Mouse (Mus musculus): Measurements from ENCODE around the gene Sumo3. TPM values are rescaled to one million over a fixed set of nuclear protein-coding genes. Genes with fewer than 3 reads are reported as not detected.
A peak's percentile ranks its signal among the peaks of the same experiment; 100 is the strongest.

Sumo3 gene
- total and polyA plus RNA-seq, 3 experiments: 151 to 342 TPM; not detected in 1

GRCm38 (mm10) chr10:77629163-77629562 lies 23.3 kb downstream of the Sumo3 start:
- no peak for TF ChIP-seq ELF1 (IDR thresholded peaks at IDR 0.05; ENCODE audit: low read depth, low read length)
- no peak for TF ChIP-seq TBP (IDR thresholded peaks at IDR 0.05; ENCODE audit: low read depth, low read length)
- no peak for TF ChIP-seq MEF2A (IDR thresholded peaks at IDR 0.05; ENCODE audit: extremely low read depth, insufficient replicate concordance, low read depth, low read length, poor library complexity, severe bottlenecking)
- no peak for TF ChIP-seq ZNF384 (IDR thresholded peaks at IDR 0.05; ENCODE audit: low read depth, low read length)
- TF ChIP-seq CHD1 (IDR thresholded peaks at IDR 0.05; ENCODE audit: low read depth, low read length): no peak
- no peak for TF ChIP-seq USF2 (IDR thresholded peaks at IDR 0.05; ENCODE audit: borderline replicate concordance in 1 of 2, insufficient read depth in 1 of 2, low read depth in 1 of 2, low read length in 2 of 2)
- no peak for TF ChIP-seq EP300 (IDR thresholded peaks at IDR 0.05; ENCODE audit: low read depth in 1 of 2, low read length in 2 of 2)
- TF ChIP-seq KAT2A (conservative IDR thresholded peaks at IDR 0.05; ENCODE audit: low read depth, low read length): no peak
- no peak for TF ChIP-seq ZC3H11A (IDR thresholded peaks at IDR 0.05; ENCODE audit: low read depth, low read length)
- no peak for TF ChIP-seq MXI1 (IDR thresholded peaks at IDR 0.05; ENCODE audit: low read depth, low read length)
- TF ChIP-seq SMC3 (IDR thresholded peaks at IDR 0.05; ENCODE audit: low read depth, low read length): no peak
- TF ChIP-seq RAD21 (IDR thresholded peaks at IDR 0.05; ENCODE audit: low read depth, low read length): no peak
- TF ChIP-seq HCFC1 (IDR thresholded peaks at IDR 0.05; ENCODE audit: low read depth, low read length): no peak
- TF ChIP-seq RCOR1 (IDR thresholded peaks at IDR 0.05; ENCODE audit: low read depth, low read length): no peak
- TF ChIP-seq GATA1 (IDR thresholded peaks at IDR 0.05; ENCODE audit: low read depth, low read length): no peak
- Histone ChIP-seq H3K9me3 (replicated peaks; ENCODE audit: insufficient read depth, low read length) (no peaks in the 10 kb centered on the region), H3K27ac (ENCODE audit: control insufficient read depth, low read depth, low read length) (no peak overlapping the region), H3K4me1 (ENCODE audit: control insufficient read depth in 1 of 2, insufficient read depth in 2 of 2, low read length in 2 of 2) (peaks cover 0 to 3% of the 10 kb centered on the region in 2 experiments; a peak in 2 of 4 replicates), H3K36me3 (ENCODE audit: control insufficient read depth in 1 of 2, insufficient read depth in 2 of 2, low read length in 2 of 2) (peaks cover 3 to 15% of the 10 kb centered on the region in 2 experiments; a peak in 3 of 4 replicates), H3K27me3 (ENCODE audit: control insufficient read depth in 1 of 2, insufficient read depth in 2 of 2, low read length in 2 of 2) (no peaks in the 10 kb centered on the region), H3K4me3 (ENCODE audit: control insufficient read depth in 1 of 2, insufficient read depth in 1 of 2, low read depth in 2 of 2, low read length in 2 of 2) (no peak overlapping the region), H3K79me2 (ENCODE audit: control insufficient read depth, insufficient read depth, low read length, poor library complexity) (peaks cover 47% of the 10 kb centered on the region), H3K9ac (ENCODE audit: control insufficient read depth, low read depth, low read length, poor library complexity, severe bottlenecking) (no peak overlapping the region)
- no peak for DNase-seq (ENCODE audit: low read depth, low spot score)

- no peak overlapping the region for H3K4me3 ChIP-seq (ENCODE audit: control insufficient read depth in 1 of 2, insufficient read depth in 1 of 2, low read depth in 2 of 2, low read length in 2 of 2)
- peaks cover 0 to 3% of the 10 kb centered on the region in 2 experiments; a peak in 2 of 4 replicates for H3K4me1 ChIP-seq (ENCODE audit: control insufficient read depth in 1 of 2, insufficient read depth in 2 of 2, low read length in 2 of 2)
- H3K9ac ChIP-seq (ENCODE audit: control insufficient read depth, low read depth, low read length, poor library complexity, severe bottlenecking): no peak overlapping the region
- DNase-seq (ENCODE audit: low read depth, low spot score): no peak
- no peaks in the 10 kb centered on the region for H3K27me3 ChIP-seq (ENCODE audit: control insufficient read depth in 1 of 2, insufficient read depth in 2 of 2, low read length in 2 of 2)
- peaks cover 3 to 15% of the 10 kb centered on the region in 2 experiments; a peak in 3 of 4 replicates for H3K36me3 ChIP-seq (ENCODE audit: control insufficient read depth in 1 of 2, insufficient read depth in 2 of 2, low read length in 2 of 2)
- peaks cover 39% of the 10 kb centered on the region for H3K79me2 ChIP-seq (ENCODE audit: control insufficient read depth, insufficient read depth, low read length, poor library complexity)
- no peak for TF ChIP-seq SIN3A (IDR thresholded peaks at IDR 0.05; ENCODE audit: low read length)
- TF ChIP-seq SMC3 (IDR thresholded peaks at IDR 0.05; ENCODE audit: low read depth, low read length): peak; percentile 31
- TF ChIP-seq RCOR1 (IDR thresholded peaks at IDR 0.05; ENCODE audit: low read depth, low read length): no peak
- TF ChIP-seq GABPA (IDR thresholded peaks at IDR 0.05; ENCODE audit: low read depth, low read length): no peak
- TF ChIP-seq POLR2AphosphoS5 (IDR thresholded peaks at IDR 0.05; ENCODE audit: borderline replicate concordance, low read depth, low read length): no peak
- no peak for TF ChIP-seq RAD21 (IDR thresholded peaks at IDR 0.05; ENCODE audit: low read depth, low read length)
- TF ChIP-seq E2F4 (IDR thresholded peaks at IDR 0.05; ENCODE audit: borderline replicate concordance, low read depth, low read length): no peak
- TF ChIP-seq JUND (IDR thresholded peaks at IDR 0.05; ENCODE audit: low read depth, low read length): no peak
- TF ChIP-seq CTCF (IDR thresholded peaks at IDR 0.05 in 2 of 3, conservative IDR thresholded peaks at IDR 0.05 in 1 of 3; ENCODE audit: control insufficient read depth in 1 of 3, insufficient read depth in 1 of 3, low read depth in 2 of 3, low read length in 3 of 3, poor library complexity in 1 of 3, severe bottlenecking in 1 of 3): peak in 1 of 3 experiments; percentile 18; a peak in 1 of 6 replicates
- H3K27ac ChIP-seq (ENCODE audit: control insufficient read depth, low read depth, low read length): no peak overlapping the region
- H3K9me3 ChIP-seq (replicated peaks; ENCODE audit: insufficient read depth, low read length): no peaks in the 10 kb centered on the region
Observed at GRCm38 (mm10) chr10:77629970-77630369, 24.1 kb downstream of the Sumo3 start.

Measured in MEL (cell line).